Mouse (Mus musculus) liver, embryonic 14.5 days (tissue): ENCODE measurements at regions not wholly inside any gene's neighbourhood (a gene's known extent, or its start where the extent isn't known, plus 50 kb on each side); places are given as distances from the start of the nearest gene placed in this dataset.

Experiments used
- ATAC-seq: fragments of 200-750 bp; cut with Nextera tagmentation; 2 replicates; pipeline ENCODE4 v1.8.0; 2017; ENCODE audit warnings: moderate number of reproducible peaks, mild to moderate bottlenecking, moderate library complexity; ENCODE audit not compliant: insufficient read depth
- DNase-seq, 3 experiments: peaks; one replicate each; pipeline ENCODE4 v3.0.0-alpha.2; 2012 to 2013; ENCODE audit warnings: low read depth in 3 of 3, low spot score in 3 of 3
- H3K27ac ChIP-seq: fragments of 300-500 bp; sonication (generic); 2 replicates; pipeline ENCODE4 v1.5.1; 2014; ENCODE audit warnings: moderate library complexity, mild to moderate bottlenecking, control low read depth, inconsistent platforms
- H3K27me3 ChIP-seq: fragments of 300-500 bp; sonication (generic); 2 replicates; pipeline ENCODE4 v1.6.1; 2014; ENCODE audit warnings: mild to moderate bottlenecking, low read length, moderate library complexity; ENCODE audit not compliant: control insufficient read depth, insufficient read depth
- H3K36me3 ChIP-seq: fragments of 300-500 bp; sonication (generic); replicated peaks from 2 replicates; pipeline ENCODE4 v1.6.1; 2014; ENCODE audit warnings: low read depth; ENCODE audit not compliant: control insufficient read depth, insufficient read depth
- H3K4me1 ChIP-seq, 2 experiments: fragments of 200-500 bp in 1 of 2; fragments of 300-500 bp in 1 of 2; sonication (generic) in 1 of 2; replicated peaks; 2 replicates each; pipeline ENCODE4 v1.6.1; 2012 to 2014; ENCODE audit warnings: antibody characterized with exemption in 1 of 2, inconsistent platforms in 1 of 2, low read length in 1 of 2; ENCODE audit not compliant: control insufficient read depth in 2 of 2, insufficient read depth in 2 of 2
- H3K4me2 ChIP-seq: fragments of 300-500 bp; sonication (generic); 2 replicates; pipeline ENCODE4 v1.6.1; 2014; ENCODE audit warnings: low read depth, mild to moderate bottlenecking, control low read depth, moderate library complexity
- H3K4me3 ChIP-seq, 2 experiments: fragments of 200-500 bp in 1 of 2; fragments of 300-500 bp in 1 of 2; sonication (generic) in 1 of 2; 2 replicates each; pipeline ENCODE4 v1.5.1; 2012 to 2014; ENCODE audit warnings: low read depth in 2 of 2, low read length in 2 of 2, mild to moderate bottlenecking in 2 of 2, control low read depth in 1 of 2, inconsistent platforms in 1 of 2, moderate library complexity in 1 of 2; ENCODE audit not compliant: insufficient read depth in 1 of 2
- H3K9ac ChIP-seq: fragments of 300-500 bp; sonication (generic); replicated peaks from 2 replicates; pipeline ENCODE4 v1.6.1; 2014; ENCODE audit warnings: mild to moderate bottlenecking, control low read depth, moderate library complexity
- H3K9me3 ChIP-seq: fragments of 300-500 bp; sonication (generic); 2 replicates; pipeline ENCODE4 v1.6.1; 2016; ENCODE audit warnings: low read length, mixed read lengths; ENCODE audit not compliant: control insufficient read depth
- CTCF ChIP-seq: IDR thresholded peaks from 2 replicates; pipeline ENCODE4 v1.5.1; 2016; ENCODE audit warnings: antibody characterized with exemption, low read depth, control low read depth
- EP300 ChIP-seq: IDR thresholded peaks from 2 replicates; pipeline ENCODE4 v1.6.1; 2016; ENCODE audit warnings: antibody characterized with exemption, low read depth
- WGBS: fragments of 180-500 bp; shearing (Covaris S2); extraction: QIAGEN DNeasy Blood & Tissue Kit; methylation state at CpG from one replicate; pipeline ENCODE4 v1.1.7; 2014; ENCODE audit not compliant: insufficient replicate concordance; 5-methylcytosine and 5-hydroxymethylcytosine counted together

GRCm38 (mm10) chr14:105708691-105709090 is 187.9 kb downstream of the Spry2 start:
- DNase-seq (no peak), ATAC-seq (no peak)
- H3K4me1 ChIP-seq = no peaks in the 10 kb centered on the region
- H3K4me3 ChIP-seq = no peak overlapping the region
- H3K27ac ChIP-seq = no peak overlapping the region
- H3K36me3 ChIP-seq = no peaks in the 10 kb centered on the region
- no peaks in the 10 kb centered on the region for H3K27me3 ChIP-seq
- no peaks in the 10 kb centered on the region for H3K9me3 ChIP-seq
- H3K4me2 ChIP-seq = no peak overlapping the region
- TF ChIP-seq CTCF (no peak), EP300 (no peak)
- H3K9ac ChIP-seq = no peak overlapping the region
- 51% methylated on average over 2 of the region's 2 CpGs for WGBS

DNA sequence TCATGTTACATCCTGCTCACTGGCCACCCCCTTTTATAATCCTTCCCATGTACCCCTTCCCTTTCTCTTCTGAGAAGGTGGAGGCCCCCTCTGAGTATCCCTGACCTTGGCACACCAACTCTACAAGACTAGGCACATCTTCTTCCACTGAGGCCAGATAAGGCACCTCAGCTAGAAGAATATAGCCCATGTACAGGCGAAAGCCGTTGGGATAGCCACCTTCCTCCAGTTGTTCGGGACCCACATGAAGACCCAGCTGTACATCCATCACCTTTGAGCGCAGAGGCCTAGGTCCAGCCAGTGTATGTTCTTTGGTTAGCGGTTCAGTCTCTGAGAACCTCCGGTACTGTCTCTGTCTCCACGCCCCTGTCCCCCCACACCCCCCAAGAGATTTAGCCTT is 189.9 kb downstream of the Spry2 start:
- Histone ChIP-seq H3K9me3 (no peaks in the 10 kb centered on the region), H3K36me3 (no peaks in the 10 kb centered on the region), H3K4me3 (no peak overlapping the region), H3K4me1 (no peaks in the 10 kb centered on the region), H3K4me2 (no peak overlapping the region), H3K9ac (no peak overlapping the region), H3K27ac (no peak overlapping the region), H3K27me3 (no peaks in the 10 kb centered on the region)
- TF ChIP-seq CTCF (no peak), EP300 (no peak)
- DNase-seq (no peak), ATAC-seq (no peak)
- WGBS = 66% methylated on average over 7 of the region's 7 CpGs

GRCm38 (mm10) chr14:105698616-105699015 is 198.0 kb downstream of the Spry2 start:
- ATAC-seq (no peak), DNase-seq (no peak)
- Histone ChIP-seq H3K4me2 (no peak overlapping the region), H3K9ac (no peak overlapping the region), H3K9me3 (no peaks in the 10 kb centered on the region), H3K4me3 (no peak overlapping the region), H3K27ac (no peak overlapping the region), H3K4me1 (no peaks in the 10 kb centered on the region), H3K36me3 (no peaks in the 10 kb centered on the region), H3K27me3 (no peaks in the 10 kb centered on the region)
- TF ChIP-seq EP300 (no peak), CTCF (no peak)
- 26% methylated on average over 1 of the region's 1 CpGs for WGBS

GRCm38 (mm10) chr14:105698086-105698485 is 198.5 kb downstream of the Spry2 start:
- no peak overlapping the region for H3K27ac ChIP-seq
- H3K36me3 ChIP-seq = no peaks in the 10 kb centered on the region
- no peaks in the 10 kb centered on the region for H3K9me3 ChIP-seq
- H3K4me3 ChIP-seq = no peak overlapping the region
- H3K27me3 ChIP-seq = no peaks in the 10 kb centered on the region
- whole genome bisulfite sequencing = 66% methylated on average over 1 of the region's 1 CpGs
- H3K9ac ChIP-seq = no peak overlapping the region
- DNase-seq (no peak), ATAC-seq (no peak)
- TF ChIP-seq CTCF = no peak
- no peak for TF ChIP-seq EP300
- H3K4me1 ChIP-seq = no peaks in the 10 kb centered on the region
- H3K4me2 ChIP-seq = no peak overlapping the region

DNA sequence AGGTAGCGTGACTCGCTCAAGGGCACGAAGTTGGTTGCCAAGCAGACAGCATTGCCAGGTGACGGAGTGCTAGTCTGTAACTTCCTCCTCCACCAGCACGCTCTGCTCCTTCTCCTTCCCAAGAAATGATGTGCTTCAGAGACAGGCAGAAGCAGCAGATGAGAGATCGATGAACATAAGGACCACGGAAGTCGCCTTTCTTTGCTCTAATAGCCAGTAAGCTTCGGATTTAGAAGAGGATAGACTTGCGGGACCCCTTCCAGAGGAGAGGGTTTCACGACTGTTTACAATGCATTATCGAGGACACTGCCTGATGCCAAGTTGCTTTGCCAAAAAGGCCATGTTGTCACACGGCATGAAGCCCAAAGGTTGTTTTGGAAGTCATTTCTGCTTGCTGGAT is 199.2 kb downstream of the Spry2 start:
- no peak for TF ChIP-seq EP300
- no peak for TF ChIP-seq CTCF
- Histone ChIP-seq H3K27me3 (no peaks in the 10 kb centered on the region), H3K9ac (no peak overlapping the region), H3K4me2 (no peak overlapping the region), H3K36me3 (no peaks in the 10 kb centered on the region), H3K27ac (no peak overlapping the region), H3K4me1 (no peaks in the 10 kb centered on the region), H3K4me3 (no peak overlapping the region), H3K9me3 (no peaks in the 10 kb centered on the region)
- DNase-seq (no peak), ATAC-seq (no peak)
- WGBS = 72% methylated on average over 13 of the region's 13 CpGs

GRCm38 (mm10) chr14:105694969-105695368 is 201.7 kb downstream of the Spry2 start:
- no peak overlapping the region for H3K4me3 ChIP-seq
- DNase-seq (no peak), ATAC-seq (no peak)
- no peak for TF ChIP-seq EP300
- no peak for TF ChIP-seq CTCF
- no peaks in the 10 kb centered on the region for H3K27me3 ChIP-seq
- H3K9ac ChIP-seq = no peak overlapping the region
- no peaks in the 10 kb centered on the region for H3K36me3 ChIP-seq
- H3K9me3 ChIP-seq = no peaks in the 10 kb centered on the region
- no peak overlapping the region for H3K4me2 ChIP-seq
- no peaks in the 10 kb centered on the region for H3K4me1 ChIP-seq
- H3K27ac ChIP-seq = no peak overlapping the region
